Mouse (Mus musculus): ENCODE measurements around the gene Mr1. TPM values are rescaled to one million over a fixed set of nuclear protein-coding genes. Genes with fewer than 3 reads are reported as not detected.

Mr1 gene
- polyA plus RNA-seq, 1 experiment, result 0.66 TPM

GRCm38 (mm10) chr1:155103991-155104390, 42.6 kb downstream of the Mr1 start:
- Histone ChIP-seq H3K27ac (ENCODE audit: insufficient read depth, low read depth, low read length) (no peak overlapping the region), H3K27me3 (ENCODE audit: control insufficient read depth, insufficient read depth, low read length) (no peaks in the 10 kb centered on the region), H3K36me3 (ENCODE audit: control insufficient read depth, insufficient read depth, low read length) (no peaks in the 10 kb centered on the region), H3K4me1 (ENCODE audit: control insufficient read depth, insufficient read depth, insufficient read length, low read length) (peaks cover 4% of the 10 kb centered on the region; the same call in 1 of the 2 replicates), H3K4me3 (ENCODE audit: low read depth, low read length) (no peak overlapping the region)
- 91% methylated on average over 5 of the region's 5 CpGs for WGBS
- TF ChIP-seq POLR2A (IDR thresholded peaks at IDR 0.05; ENCODE audit: low read depth, low read length), result no peak

- H3K4me3 ChIP-seq (ENCODE audit: low read depth, low read length), result no peak overlapping the region
- no peak overlapping the region for H3K27ac ChIP-seq (ENCODE audit: insufficient read depth, low read depth, low read length)
- 87% methylated on average over 4 of the region's 4 CpGs for WGBS
- H3K27me3 ChIP-seq (ENCODE audit: control insufficient read depth, insufficient read depth, low read length), result no peaks in the 10 kb centered on the region
- no peaks in the 10 kb centered on the region for H3K36me3 ChIP-seq (ENCODE audit: control insufficient read depth, insufficient read depth, low read length)
- no peaks in the 10 kb centered on the region for H3K4me1 ChIP-seq (ENCODE audit: control insufficient read depth, insufficient read depth, insufficient read length, low read length)
- TF ChIP-seq POLR2A (IDR thresholded peaks at IDR 0.05; ENCODE audit: low read depth, low read length), result no peak
- no peak for TF ChIP-seq CTCF (IDR thresholded peaks at IDR 0.05; ENCODE audit: extremely low read depth, insufficient read length, insufficient replicate concordance, low read depth, low read length)
Measured at GRCm38 (mm10) chr1:155102631-155103030, 44.0 kb downstream of the Mr1 start.

GRCm38 (mm10) chr1:155099280-155099848, 47.2 kb downstream of the Mr1 start, which contains the start of gene Ier5:
Gene Ier5 (minus strand): TSS chr1:155099636.
- H3K27me3 ChIP-seq (ENCODE audit: control insufficient read depth, insufficient read depth, low read length), result no peaks in the 10 kb centered on the region
- TF ChIP-seq CTCF (IDR thresholded peaks at IDR 0.05; ENCODE audit: extremely low read depth, insufficient read length, insufficient replicate concordance, low read depth, low read length) (no peak), POLR2A (IDR thresholded peaks at IDR 0.05; ENCODE audit: low read depth, low read length) (peak; percentile 100)
- peak within 1 kb of the TSS; percentile 89 for H3K4me3 ChIP-seq (ENCODE audit: low read depth, low read length)
- 0 out of 2 replicates have a peak, but pooled peaks cover 1% of the 10 kb centered on the region for H3K36me3 ChIP-seq (ENCODE audit: control insufficient read depth, insufficient read depth, low read length)
- H3K27ac ChIP-seq (ENCODE audit: insufficient read depth, low read depth, low read length), result peak within 1 kb of the TSS; percentile 89
- WGBS, result under 1% methylated on average over 40 of the region's 40 CpGs
- H3K4me1 ChIP-seq (ENCODE audit: control insufficient read depth, insufficient read depth, insufficient read length, low read length), result peaks cover 3% of the 10 kb centered on the region; the same call in 1 of the 2 replicates

- H3K27me3 ChIP-seq (ENCODE audit: control insufficient read depth, insufficient read depth, low read length), result no peaks in the 10 kb centered on the region
- WGBS, result under 1% methylated on average over 92 of the region's 93 CpGs
- no peak for TF ChIP-seq POLR2A (IDR thresholded peaks at IDR 0.05; ENCODE audit: low read depth, low read length)
- TF ChIP-seq CTCF (IDR thresholded peaks at IDR 0.05; ENCODE audit: extremely low read depth, insufficient read length, insufficient replicate concordance, low read depth, low read length), result no peak
- H3K4me3 ChIP-seq (ENCODE audit: low read depth, low read length), result peak overlapping the region; percentile 89
- H3K36me3 ChIP-seq (ENCODE audit: control insufficient read depth, insufficient read depth, low read length), result 0 out of 2 replicates have a peak, but pooled peaks cover 1% of the 10 kb centered on the region
- peaks cover 7% of the 10 kb centered on the region; the same call in 1 of the 2 replicates for H3K4me1 ChIP-seq (ENCODE audit: control insufficient read depth, insufficient read depth, insufficient read length, low read length)
- H3K27ac ChIP-seq (ENCODE audit: insufficient read depth, low read depth, low read length), result peak overlapping the region; percentile 89
Measured at GRCm38 (mm10) chr1:155098486-155099279, 47.9 kb downstream of the Mr1 start.

- under 1% methylated on average over 33 of the region's 33 CpGs for WGBS
- Histone ChIP-seq H3K27me3 (ENCODE audit: control insufficient read depth, insufficient read depth, low read length) (no peaks in the 10 kb centered on the region), H3K36me3 (ENCODE audit: control insufficient read depth, insufficient read depth, low read length) (0 out of 2 replicates have a peak, but pooled peaks cover 1% of the 10 kb centered on the region), H3K27ac (ENCODE audit: insufficient read depth, low read depth, low read length) (peak overlapping the region; percentile 89), H3K4me1 (ENCODE audit: control insufficient read depth, insufficient read depth, insufficient read length, low read length) (peaks cover 13% of the 10 kb centered on the region; the same call in 1 of the 2 replicates), H3K4me3 (ENCODE audit: low read depth, low read length) (peak overlapping the region; percentile 89)
- TF ChIP-seq CTCF (IDR thresholded peaks at IDR 0.05; ENCODE audit: extremely low read depth, insufficient read length, insufficient replicate concordance, low read depth, low read length) (no peak), POLR2A (IDR thresholded peaks at IDR 0.05; ENCODE audit: low read depth, low read length) (0 out of 2 replicates have a peak, but pooled peaks have one; percentile 9)
Measured at GRCm38 (mm10) chr1:155097931-155098485, 48.6 kb downstream of the Mr1 start.

- Histone ChIP-seq H3K36me3 (ENCODE audit: control insufficient read depth, insufficient read depth, low read length) (0 out of 2 replicates have a peak, but pooled peaks cover 1% of the 10 kb centered on the region), H3K27me3 (ENCODE audit: control insufficient read depth, insufficient read depth, low read length) (no peaks in the 10 kb centered on the region), H3K4me3 (ENCODE audit: low read depth, low read length) (peak overlapping the region; percentile 41; the same call in 1 of the 2 replicates), H3K27ac (ENCODE audit: insufficient read depth, low read depth, low read length) (peak overlapping the region; percentile 89), H3K4me1 (ENCODE audit: control insufficient read depth, insufficient read depth, insufficient read length, low read length) (peaks cover 18% of the 10 kb centered on the region; the same call in 1 of the 2 replicates)
- TF ChIP-seq CTCF (IDR thresholded peaks at IDR 0.05; ENCODE audit: extremely low read depth, insufficient read length, insufficient replicate concordance, low read depth, low read length) (no peak), POLR2A (IDR thresholded peaks at IDR 0.05; ENCODE audit: low read depth, low read length) (no peak)
- 8% methylated on average over 6 of the region's 6 CpGs for WGBS
Measured at GRCm38 (mm10) chr1:155097354-155097753, 49.3 kb downstream of the Mr1 start.

Measured in small intestine, adult 2 months (tissue).